Mouse (Mus musculus) heart, adult 2 months (tissue): Measurements from ENCODE around the gene Mpz.

Source experiments
- CTCF ChIP-seq: fragments of 200-600 bp; IDR thresholded peaks from 2 replicates; pipeline ENCODE4 v1.8.1; 2022; ENCODE audit warnings: antibody characterized with exemption, mild to moderate bottlenecking, moderate library complexity
- EP300 ChIP-seq: fragments of 200-500 bp; IDR thresholded peaks from 2 replicates; pipeline ENCODE4 v1.6.1; 2011; ENCODE audit warnings: low read depth, low read length, control low read depth; ENCODE audit not compliant: insufficient read depth
- POLR2A ChIP-seq: fragments of 200-500 bp; IDR thresholded peaks from 2 replicates; pipeline ENCODE4 v1.6.1; 2011; ENCODE audit warnings: mild to moderate bottlenecking, low read depth, low read length, control low read depth; ENCODE audit not compliant: insufficient read depth

DNA sequence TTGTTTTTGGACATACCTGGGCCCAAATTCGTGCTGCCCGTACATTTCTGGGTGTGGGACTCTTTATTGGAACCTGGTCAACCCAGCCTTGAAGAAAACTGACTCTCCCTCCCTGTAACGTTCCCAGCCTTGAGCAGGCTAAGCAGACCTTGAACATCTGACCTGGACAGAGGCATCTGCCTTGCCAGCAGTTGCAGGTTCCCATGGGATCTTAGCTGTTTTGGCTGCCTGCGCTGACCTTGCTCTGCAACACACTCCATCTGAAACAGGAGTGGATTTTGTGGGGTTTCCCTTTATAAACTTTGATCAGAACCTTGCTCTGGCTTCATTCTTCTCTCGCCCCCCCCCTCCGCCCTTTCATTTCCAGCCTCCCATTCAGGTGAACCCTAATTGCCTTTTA is 45.3 kb upstream of the Mpz start:
- TF ChIP-seq CTCF = no peak
- TF ChIP-seq POLR2A = no peak
- no peak for TF ChIP-seq EP300
